Mouse (Mus musculus) 416B (cell line): Measurements from ENCODE around the gene Fbxw2.
"Not testable (repeated sequence)": the region's sequence is repeated elsewhere in the genome, so short reads cannot be mapped to it uniquely, and the experiment has no call there.

Source experiments
- DNase-seq: peaks from one replicate; pipeline ENCODE4 v3.0.0; 2011; ENCODE audit warnings: low read depth

Fbxw2 gene

DNA sequence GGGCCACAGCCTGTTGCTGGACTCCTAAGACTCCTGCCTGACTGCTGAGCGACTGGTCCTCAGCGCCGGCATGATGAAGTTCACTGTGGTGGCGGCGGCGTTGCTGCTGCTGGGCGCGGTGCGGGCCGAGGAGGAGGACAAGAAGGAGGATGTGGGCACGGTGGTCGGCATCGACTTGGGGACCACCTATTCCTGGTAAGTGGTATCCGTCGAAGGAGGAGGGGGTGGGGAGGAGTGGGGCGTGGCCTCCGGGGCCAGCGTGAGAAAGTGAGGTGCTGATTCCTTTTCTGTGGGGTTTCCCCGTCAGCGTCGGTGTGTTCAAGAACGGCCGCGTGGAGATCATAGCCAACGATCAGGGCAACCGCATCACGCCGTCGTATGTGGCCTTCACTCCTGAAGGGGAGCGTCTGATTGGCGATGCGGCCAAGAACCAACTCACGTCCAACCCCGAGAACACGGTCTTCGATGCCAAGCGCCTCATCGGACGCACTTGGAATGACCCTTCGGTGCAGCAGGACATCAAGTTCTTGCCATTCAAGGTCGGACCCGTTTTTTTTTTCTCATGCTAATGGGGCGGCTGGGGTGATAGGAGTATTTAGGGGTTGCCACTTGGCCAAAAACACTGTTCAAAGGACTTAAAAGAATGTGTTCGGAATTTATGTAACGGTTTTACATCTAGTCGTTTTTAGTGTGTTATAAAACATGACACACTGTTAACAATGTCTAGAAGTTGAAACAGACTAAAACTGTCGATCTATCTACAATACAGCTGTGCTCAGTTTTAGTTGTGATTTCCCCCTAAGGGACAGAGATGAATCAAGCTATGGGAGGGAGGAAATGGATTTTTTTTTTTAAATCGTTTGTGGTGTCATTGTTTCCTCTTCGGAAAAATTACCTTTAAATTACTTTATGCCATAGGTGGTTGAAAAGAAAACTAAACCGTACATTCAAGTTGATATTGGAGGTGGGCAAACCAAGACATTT, 53.6 kb downstream of the Fbxw2 start:
- peak; percentile 69 for DNase-seq

DNA sequence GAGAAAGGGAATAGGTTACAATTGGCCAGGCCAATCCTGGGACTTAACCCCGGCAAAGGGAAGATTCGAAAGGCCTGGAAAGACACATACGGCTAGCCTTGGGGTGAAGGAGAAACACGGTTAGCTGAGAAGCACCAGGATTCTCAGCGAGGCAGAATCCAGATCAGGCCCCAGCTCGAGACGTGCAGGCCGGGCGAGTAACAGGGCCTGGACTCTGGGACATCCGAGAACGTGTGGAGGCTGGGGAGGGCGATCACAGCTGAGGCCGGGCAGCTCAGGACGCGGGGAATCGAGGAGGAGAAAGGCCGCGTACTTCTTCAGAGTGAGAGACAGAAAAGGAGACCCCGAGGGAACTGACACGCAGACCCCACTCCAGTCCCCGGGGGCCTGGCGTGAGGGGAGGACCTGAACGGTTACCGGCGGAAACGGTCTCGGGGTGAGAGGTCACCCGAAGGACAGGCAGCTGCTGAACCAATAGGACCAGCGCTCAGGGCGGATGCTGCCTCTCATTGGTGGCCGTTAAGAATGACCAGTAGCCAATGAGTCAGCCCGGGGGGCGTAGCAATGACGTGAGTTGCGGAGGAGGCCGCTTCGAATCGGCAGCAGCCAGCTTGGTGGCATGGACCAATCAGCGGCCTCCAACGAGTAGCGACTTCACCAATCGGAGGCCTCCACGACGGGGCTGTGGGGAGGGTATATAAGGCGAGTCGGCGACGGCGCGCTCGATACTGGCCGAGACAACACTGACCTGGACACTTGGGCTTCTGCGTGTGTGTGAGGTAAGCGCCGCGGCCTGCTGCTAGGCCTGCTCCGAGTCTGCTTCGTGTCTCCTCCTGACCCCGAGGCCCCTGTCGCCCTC, 54.5 kb downstream of the Fbxw2 start, which contains the start of gene Hspa5:
TSS of gene Hspa5 (plus strand) at position 603 of the 859 bp plus-strand sequence.
- peak; percentile 100 for DNase-seq

- DNase-seq, result no peak
These were observed 55.2 kb downstream of the Fbxw2 start for GRCm38 (mm10) chr2:34770951-34771350.

DNA sequence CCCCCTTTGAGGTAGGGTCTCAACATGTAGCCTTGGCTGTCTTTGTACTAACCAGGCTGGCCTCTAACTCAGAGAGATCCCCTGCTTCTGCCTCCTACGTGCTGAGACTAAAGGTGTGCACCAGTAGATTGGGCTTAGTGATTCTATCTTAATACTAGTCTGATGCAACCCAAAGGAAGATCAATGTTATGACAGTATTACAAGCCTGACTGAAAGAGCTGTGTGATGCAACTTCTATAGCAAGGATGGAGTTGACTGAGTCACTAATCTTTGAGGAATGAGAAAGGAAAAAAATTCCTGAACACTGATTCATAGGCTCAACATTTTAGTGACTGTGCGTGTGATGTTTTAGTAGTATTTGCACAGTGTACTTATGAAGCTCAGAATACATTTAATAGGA, 56.1 kb downstream of the Fbxw2 start:
- DNase-seq, result peak; percentile 60

- no peak for DNase-seq
These were observed 61.3 kb downstream of the Fbxw2 start for GRCm38 (mm10) chr2:34764801-34765200.

GRCm38 (mm10) chr2:34762872-34763271, 63.2 kb downstream of the Fbxw2 start:
- DNase-seq, result peak; percentile 73

- no peak for DNase-seq
These were observed 63.9 kb downstream of the Fbxw2 start for GRCm38 (mm10) chr2:34762174-34762573.

GRCm38 (mm10) chr2:34761272-34761671, 64.8 kb downstream of the Fbxw2 start:
- not testable (repeated sequence) for DNase-seq

DNA sequence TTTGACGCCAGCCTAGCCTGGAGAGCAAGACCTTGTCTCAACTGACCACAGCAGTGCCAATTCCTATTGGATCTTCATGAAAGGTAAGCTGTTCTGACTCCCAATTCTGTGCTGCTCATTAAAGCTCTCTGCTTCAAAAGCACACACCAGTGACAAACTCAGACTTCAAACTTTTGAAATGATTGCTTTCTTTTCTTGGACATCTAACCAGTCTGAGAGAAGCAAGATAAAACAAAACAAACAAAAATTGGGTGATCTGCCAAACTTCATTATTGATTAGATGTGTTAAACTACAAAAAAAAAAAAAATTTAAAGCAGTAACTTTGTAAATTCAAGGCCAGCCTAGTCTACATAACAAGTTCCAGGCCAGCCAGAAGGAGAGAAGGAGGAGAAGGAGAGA, 68.8 kb downstream of the Fbxw2 start:
- DNase-seq, result no peak

- DNase-seq, result peak; percentile 49
These were observed 71.4 kb downstream of the Fbxw2 start, which contains the start of gene Gapvd1 for GRCm38 (mm10) chr2:34754551-34755358. Gene Gapvd1, minus strand, starts transcription at chr2:34755232.
